Mouse (Mus musculus) right cerebral cortex, postnatal 10 days (tissue): Measurements from ENCODE around the gene Cldn7.
A peak's percentile ranks its signal among the peaks of the same experiment; 100 is the strongest.
"Not testable (repeated sequence)": the region's sequence is repeated elsewhere in the genome, so short reads cannot be mapped to it uniquely, and the experiment has no call there.

Source experiments
- DNase-seq, 2 experiments: peaks; one replicate each; pipeline ENCODE4 v3.0.0; 2021; ENCODE audit warnings: low spot score in 2 of 2

Cldn7 gene

GRCm38 (mm10) chr11:69953267-69953915, 11.2 kb upstream of the Cldn7 start:
- DNase-seq: no peak

DNA sequence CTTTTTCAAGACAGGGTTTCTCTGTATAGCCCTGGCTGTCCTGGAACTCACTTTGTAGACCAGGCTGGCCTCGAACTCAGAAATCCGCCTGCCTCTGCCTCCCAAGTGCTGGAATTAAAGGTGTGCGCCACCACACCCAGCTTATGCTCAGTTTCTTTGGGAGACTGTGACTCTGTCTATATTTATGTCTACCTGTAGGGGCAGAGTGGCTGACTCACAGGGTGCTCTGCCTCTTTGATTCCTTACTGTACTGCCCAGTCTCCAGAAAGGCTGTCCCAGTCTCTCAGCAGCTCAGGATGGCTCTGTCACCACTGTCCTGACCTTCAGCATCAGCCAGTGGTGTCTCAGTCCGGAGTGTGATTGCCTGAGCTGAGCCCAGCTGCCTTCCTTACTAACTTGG, 9.0 kb upstream of the Cldn7 start:
- DNase-seq: not testable (repeated sequence)

- DNase-seq: no peak
Observed at GRCm38 (mm10) chr11:69956218-69956617, 8.4 kb upstream of the Cldn7 start.

DNA sequence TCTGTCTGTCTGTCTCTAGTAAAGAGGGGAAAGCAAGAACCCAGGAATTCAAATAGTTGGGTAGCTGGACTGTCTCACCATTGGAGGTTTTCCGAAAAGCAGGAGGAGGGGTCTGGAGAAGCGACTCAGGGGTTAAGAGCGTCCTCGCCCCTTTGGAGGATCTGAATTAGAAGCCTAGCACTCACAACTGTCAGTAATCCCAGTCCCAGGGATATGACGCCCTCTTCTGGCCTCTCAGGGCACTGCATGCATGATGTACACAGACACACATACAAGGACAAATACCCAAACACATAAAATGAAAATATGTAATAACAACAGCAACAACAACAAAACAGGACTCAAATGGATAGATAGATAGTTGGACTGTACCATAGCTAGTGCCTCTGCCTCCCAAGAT, 4.0 kb upstream of the Cldn7 start:
- DNase-seq: no peak

DNA sequence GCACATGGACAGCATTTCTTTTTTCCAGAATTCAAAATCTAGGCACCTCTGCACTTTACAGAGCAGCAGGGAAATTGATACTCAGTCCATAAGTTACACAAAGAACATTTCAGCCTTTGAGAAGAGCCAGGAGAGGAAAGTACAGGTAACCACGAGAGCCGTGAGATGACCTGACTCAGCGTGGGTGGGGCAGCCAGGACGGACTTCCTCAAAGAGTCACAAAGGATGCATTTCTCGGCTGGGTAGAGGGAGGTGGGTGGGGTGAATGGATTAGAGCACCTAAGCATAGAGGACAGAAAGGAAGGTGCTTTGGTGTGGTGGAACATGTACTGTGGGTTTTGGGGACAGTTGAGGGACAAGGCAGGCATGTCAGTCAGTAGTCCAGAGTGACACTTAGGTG, 2.7 kb upstream of the Cldn7 start:
- no peak for DNase-seq

DNA sequence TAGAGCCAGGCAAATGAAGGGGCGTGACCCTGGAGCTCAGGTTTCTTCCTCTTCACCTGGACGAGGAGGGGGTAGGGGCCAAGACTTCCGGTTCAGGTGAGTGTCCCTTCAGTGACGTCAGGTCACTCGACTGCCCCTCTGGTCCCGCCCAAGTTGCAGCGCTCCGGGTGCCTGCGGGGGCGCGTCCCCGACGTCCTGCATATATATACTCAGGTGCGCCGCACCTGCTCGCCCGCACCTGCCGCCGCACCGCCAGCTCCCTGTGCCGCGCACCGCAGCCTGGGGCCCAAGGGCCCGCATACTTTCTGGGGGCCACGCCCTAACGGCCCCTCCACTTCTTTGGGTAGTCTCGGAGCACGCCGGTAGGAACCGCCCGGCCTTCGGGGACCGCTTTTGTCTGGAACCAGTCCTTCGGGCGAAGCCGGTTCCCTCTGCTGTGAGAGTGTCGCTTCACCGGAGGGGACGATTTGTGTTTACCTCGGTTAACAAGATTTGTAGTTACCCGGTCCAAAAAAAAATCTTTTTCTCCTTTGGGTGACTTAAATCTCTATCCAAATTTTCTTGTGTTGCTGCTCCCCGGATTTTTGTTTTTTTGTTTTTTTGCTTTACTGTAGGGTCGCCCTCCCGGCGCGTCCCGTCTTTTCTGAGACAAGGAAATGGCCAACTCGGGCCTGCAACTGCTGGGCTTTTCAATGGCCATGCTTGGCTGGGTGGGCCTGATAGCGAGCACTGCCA, 859 bp downstream of the Cldn7 start:
- DNase-seq: no peak

DNA sequence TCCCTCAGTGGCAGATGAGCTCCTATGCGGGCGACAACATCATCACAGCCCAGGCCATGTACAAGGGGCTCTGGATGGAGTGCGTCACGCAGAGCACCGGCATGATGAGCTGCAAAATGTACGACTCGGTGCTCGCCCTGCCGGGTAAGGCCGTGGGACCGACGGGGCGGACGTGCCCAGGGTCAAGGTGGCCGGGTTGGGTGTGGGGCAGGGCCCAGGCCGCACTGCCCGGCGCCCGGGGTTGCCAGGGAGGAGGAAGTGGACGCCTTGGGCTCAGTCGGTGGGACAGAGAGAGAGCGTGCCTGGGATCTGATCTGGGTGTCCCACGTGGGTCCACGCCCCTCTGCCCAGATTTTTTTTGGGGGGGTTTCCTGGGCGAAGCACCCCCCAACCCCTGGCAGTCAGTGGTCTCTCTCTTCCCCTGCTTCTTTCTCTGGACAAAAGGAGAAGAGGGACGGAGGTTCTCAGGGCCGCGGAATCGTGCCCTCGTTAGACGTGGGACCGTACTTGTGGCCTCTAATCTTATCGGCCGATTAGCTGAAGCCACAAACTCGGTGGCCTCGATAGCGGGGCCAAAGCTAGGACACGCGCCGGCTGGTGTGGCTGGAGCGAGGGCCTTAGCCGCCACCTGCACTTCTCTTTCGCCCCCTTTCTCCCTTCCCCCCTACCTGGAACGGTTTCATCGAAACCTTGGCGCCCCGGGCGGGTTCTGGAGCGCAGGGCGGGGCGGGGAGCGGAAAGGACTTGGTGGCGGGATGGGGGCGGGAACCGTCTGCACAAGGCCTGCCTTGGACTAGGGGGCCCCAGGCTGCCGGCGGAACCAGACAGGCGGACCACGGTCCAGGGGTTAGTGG, 1.7 kb downstream of the Cldn7 start:
- DNase-seq: no peak

- no peak for DNase-seq
Observed at GRCm38 (mm10) chr11:69966860-69967517, 2.4 kb downstream of the Cldn7 start.

GRCm38 (mm10) chr11:69968793-69969192, 4.2 kb downstream of the Cldn7 start:
- DNase-seq: no peak

GRCm38 (mm10) chr11:69970222-69970621, 5.6 kb downstream of the Cldn7 start:
- DNase-seq: no peak

DNA sequence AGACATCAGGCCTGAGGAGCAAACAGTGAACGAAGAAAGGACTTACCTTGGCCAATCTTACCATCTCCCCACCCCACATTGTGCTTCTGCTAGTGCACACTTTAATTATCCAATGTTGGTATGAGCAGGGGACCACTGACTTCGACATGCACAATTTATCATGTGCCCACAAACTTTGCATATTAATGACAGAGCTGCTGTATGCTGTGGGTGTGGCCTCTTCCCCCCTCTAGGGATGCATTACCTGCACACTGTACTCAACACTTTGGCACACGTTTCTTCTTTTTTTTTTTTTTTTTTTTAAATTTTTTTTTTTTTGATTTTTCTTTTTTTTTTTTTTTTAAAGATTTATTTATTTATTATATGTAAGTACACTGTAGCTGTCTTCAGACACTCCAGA, 6.2 kb downstream of the Cldn7 start:
- no peak for DNase-seq

DNA sequence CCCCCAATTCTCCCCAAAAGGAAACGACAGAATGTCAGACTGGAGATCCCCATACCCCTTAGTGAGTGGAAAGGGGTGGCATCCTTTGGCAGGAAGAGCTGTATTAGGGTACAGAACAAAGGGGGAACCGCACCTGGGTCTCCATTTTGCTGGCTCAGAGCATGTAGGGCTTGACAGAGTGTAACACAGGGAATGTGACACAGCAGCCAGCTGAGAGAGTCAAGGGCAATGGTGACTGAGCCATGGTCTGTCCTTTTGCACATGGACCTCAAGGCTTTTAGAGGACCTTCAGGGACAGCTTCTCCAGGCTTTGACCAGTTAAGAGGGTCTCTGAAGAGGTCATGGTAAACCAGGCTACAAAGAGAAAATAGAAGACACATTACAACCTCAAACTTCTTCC, 10.3 kb downstream of the Cldn7 start:
- no peak for DNase-seq

GRCm38 (mm10) chr11:69976271-69976670, 11.7 kb downstream of the Cldn7 start:
- no peak for DNase-seq

GRCm38 (mm10) chr11:69979827-69980195, 15.2 kb downstream of the Cldn7 start:
- no peak for DNase-seq

DNA sequence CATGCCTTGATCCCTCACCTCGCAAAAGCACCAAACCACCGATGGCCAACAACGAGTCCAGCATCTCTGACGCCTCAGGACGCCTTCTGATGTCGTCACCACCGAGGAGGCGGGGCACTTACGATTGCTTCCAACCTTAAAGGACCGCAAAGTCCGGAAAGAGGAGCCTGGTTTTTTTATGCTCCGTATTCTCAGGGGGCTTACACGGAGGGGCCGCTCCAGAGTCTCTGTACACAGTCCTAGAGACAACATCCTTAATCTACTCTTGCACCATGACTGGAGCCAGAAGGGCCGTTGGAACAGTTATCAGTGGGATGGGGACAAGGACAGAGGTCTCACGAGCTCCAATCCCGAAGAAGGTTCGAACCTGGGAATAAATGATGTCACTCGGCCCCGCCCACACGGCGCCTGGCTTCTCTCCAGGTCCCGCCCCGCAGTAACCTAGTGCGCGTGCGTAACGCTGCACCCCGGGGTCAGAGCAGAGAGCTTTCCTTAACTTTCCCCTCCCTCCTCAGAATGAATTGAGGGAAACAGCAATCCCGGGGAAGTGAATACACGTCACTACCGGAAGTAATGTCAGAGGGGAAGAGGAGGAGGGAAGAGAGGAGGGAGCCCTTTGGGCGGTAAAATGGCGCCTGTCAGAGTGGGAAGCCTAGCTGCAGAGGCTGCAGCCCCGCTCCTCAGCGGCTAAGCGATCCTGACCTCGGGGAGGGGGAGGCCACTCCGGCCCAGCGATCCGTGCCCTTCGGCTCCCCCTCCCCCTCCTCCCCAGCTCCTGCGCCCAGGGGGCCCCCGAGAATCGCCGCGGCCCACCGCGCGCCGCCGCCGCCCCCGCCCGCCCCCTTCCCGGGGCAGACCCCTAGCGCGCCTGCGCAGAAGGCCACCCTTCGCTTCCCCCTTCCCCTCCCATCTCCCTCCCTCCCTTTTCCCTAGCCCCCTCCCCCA, 15.9 kb downstream of the Cldn7 start:
- peak; percentile 98 for DNase-seq

DNA sequence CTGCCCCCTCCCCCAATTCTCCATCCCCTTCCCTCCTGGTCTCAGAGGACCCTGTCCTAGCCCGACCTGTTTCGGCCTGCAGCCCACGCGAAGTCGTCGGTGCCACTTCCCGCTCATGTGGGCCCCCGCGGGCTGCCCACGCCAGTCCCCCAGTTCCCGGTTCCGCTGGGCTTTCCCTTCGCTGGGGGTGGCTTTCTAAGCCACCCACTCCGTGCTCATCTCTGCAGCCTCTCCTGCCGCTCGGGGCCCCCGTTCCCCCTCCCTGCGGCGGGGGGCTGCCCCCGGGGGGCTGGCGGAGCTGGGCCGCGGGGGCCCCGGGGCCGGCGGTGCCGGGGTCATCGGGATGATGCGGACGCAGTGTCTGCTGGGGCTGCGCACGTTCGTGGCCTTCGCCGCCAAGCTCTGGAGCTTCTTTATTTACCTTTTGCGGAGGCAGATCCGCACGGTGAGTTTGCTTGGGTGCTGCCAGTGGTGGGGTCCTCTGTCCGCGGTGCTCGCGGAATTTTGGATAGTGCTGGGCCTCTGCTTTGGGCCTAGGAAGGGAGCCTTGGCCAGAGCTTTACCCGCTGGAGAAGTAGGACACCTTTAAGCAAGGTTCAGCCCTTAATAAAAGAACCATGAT, 16.7 kb downstream of the Cldn7 start, which contains the start of gene Ctdnep1:
Gene Ctdnep1 (plus strand): TSS at position 16 of the 622 bp plus-strand sequence.
- DNase-seq: peak in 1 of 2 experiments; percentile 51

DNA sequence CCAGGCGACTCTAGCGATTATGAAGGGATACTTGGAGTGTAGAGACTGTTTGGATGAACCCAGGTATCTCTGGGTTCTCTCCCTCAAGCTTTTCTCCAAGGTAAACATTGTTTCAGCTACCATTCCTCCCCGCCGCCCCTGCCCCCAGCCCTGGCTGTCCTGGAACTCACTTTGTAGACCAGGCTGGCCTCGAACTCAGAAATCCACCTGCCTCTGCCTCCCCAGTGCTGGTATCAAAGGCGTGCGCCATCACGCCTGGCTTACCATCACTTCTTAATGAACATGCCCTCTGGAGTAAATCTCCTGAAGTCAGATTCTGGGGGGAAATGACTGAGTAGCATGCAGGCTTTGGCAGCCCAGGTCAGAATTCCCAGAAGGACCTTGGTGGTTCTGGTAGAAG, 17.6 kb downstream of the Cldn7 start, which contains the start of gene Elp5:
Gene Elp5 (minus strand): TSS at position 293 of the 400 bp plus-strand sequence.
- no peak for DNase-seq

- no peak for DNase-seq
Observed at GRCm38 (mm10) chr11:69982877-69983276, 18.3 kb downstream of the Cldn7 start.

- DNase-seq: peak in 1 of 2 experiments; percentile 21
Observed at GRCm38 (mm10) chr11:69983377-69983776, 18.8 kb downstream of the Cldn7 start.

DNA sequence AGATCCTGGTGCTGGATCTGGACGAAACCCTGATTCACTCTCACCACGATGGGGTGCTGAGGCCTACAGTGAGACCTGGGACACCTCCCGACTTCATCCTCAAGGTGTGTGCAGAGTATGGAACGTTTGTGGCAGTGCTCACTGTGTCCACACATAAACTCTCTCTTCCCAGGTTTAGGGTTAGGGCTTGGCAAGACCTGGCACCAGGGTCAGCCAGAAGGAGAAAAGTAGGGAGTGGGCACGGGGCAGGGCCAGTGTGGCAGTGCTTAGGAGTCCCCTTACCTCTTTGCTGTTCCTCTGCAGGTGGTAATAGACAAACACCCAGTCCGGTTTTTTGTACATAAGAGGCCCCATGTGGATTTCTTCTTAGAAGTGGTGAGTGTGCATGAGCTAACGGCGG, 19.9 kb downstream of the Cldn7 start:
- DNase-seq: peak in 1 of 2 experiments; percentile 25
